Mouse (Mus musculus) intestine, postnatal 0 days (tissue): ENCODE measurements around the gene Uvrag. TPM values are rescaled to one million over a fixed set of nuclear protein-coding genes. Genes with fewer than 3 reads are reported as not detected.

Experiments
- ATAC-seq: fragments of 200-750 bp; cut with Nextera tagmentation; 2 replicates; pipeline ENCODE4 v1.8.0; 2017; ENCODE audit warnings: mild to moderate bottlenecking, moderate TSS enrichment, moderate library complexity
- H3K27ac ChIP-seq: fragments of 300-500 bp; sonication (generic); 2 replicates; pipeline ENCODE4 v1.5.1; 2014; ENCODE audit warnings: mild to moderate bottlenecking, low read depth, low read length, moderate library complexity
- H3K27me3 ChIP-seq: fragments of 300-500 bp; sonication (generic); replicated peaks from 2 replicates; pipeline ENCODE4 v1.6.1; 2014; ENCODE audit warnings: low read length, mixed read lengths; ENCODE audit not compliant: control insufficient read depth, insufficient read depth
- H3K36me3 ChIP-seq: fragments of 300-500 bp; sonication (generic); 2 replicates; pipeline ENCODE4 v1.6.1; 2014; ENCODE audit warnings: mild to moderate bottlenecking, moderate library complexity; ENCODE audit not compliant: control insufficient read depth, insufficient read depth
- H3K4me1 ChIP-seq: fragments of 300-500 bp; sonication (generic); replicated peaks from 2 replicates; pipeline ENCODE4 v1.6.1; 2014; ENCODE audit warnings: antibody characterized with exemption, low read length, mixed read lengths; ENCODE audit not compliant: control insufficient read depth, insufficient read depth
- H3K4me2 ChIP-seq: fragments of 300-500 bp; sonication (generic); replicated peaks from 2 replicates; pipeline ENCODE4 v1.6.1; 2014; ENCODE audit warnings: low read depth, mild to moderate bottlenecking, moderate library complexity
- H3K4me3 ChIP-seq: fragments of 300-500 bp; sonication (generic); 2 replicates; pipeline ENCODE4 v1.5.1; 2014; ENCODE audit warnings: low read depth, low read length
- H3K9ac ChIP-seq: fragments of 300-500 bp; sonication (generic); 2 replicates; pipeline ENCODE4 v1.6.1; 2014; ENCODE audit warnings: mild to moderate bottlenecking, low read depth, low read length
- H3K9me3 ChIP-seq: fragments of 300-500 bp; sonication (generic); 2 replicates; pipeline ENCODE4 v1.6.1; 2016; ENCODE audit warnings: mixed run types; ENCODE audit not compliant: control insufficient read depth
- CTCF ChIP-seq: sonication (generic); IDR thresholded peaks from 2 replicates; pipeline ENCODE4 v1.5.1; 2016; ENCODE audit warnings: low read depth, mild to moderate bottlenecking, control low read depth, antibody characterized with exemption, moderate library complexity
- WGBS: fragments of 180-500 bp; shearing (Covaris S2); extraction: QIAGEN DNeasy Blood & Tissue Kit; methylation state at CpG from one replicate; pipeline ENCODE4 v1.1.7; 2014; 5-methylcytosine and 5-hydroxymethylcytosine counted together
- polyA plus RNA-seq: library from polyadenylated mRNA; unstranded; fragments of >200 nt; fragmentation: Nextera tagmentation; extraction: Ambion mirVana; gene quantifications from 2 replicates; pipeline ENCODE4 v1.2.1, GENCODE M21; 2015

The Uvrag gene
- polyA plus RNA-seq, 1 experiment from 2014 or later, result 12.0 TPM

- Histone ChIP-seq H3K4me1 (peaks cover 4% of the 10 kb centered on the region; the same call in 1 of the 2 replicates), H3K4me2 (peak overlapping the region; percentile 79), H3K36me3 (no peaks in the 10 kb centered on the region), H3K9me3 (no peaks in the 10 kb centered on the region), H3K9ac (peak overlapping the region; percentile 96), H3K4me3 (peak overlapping the region; percentile 100), H3K27ac (peak overlapping the region; percentile 94), H3K27me3 (no peaks in the 10 kb centered on the region)
- no peak for TF ChIP-seq CTCF
- under 1% methylated on average over 31 of the region's 39 CpGs for WGBS
- peak; percentile 3; the same call in 1 of the 2 replicates for ATAC-seq
Measured at GRCm38 (mm10) chr7:99140511-99140910, 430 bp downstream of the Uvrag start.

DNA sequence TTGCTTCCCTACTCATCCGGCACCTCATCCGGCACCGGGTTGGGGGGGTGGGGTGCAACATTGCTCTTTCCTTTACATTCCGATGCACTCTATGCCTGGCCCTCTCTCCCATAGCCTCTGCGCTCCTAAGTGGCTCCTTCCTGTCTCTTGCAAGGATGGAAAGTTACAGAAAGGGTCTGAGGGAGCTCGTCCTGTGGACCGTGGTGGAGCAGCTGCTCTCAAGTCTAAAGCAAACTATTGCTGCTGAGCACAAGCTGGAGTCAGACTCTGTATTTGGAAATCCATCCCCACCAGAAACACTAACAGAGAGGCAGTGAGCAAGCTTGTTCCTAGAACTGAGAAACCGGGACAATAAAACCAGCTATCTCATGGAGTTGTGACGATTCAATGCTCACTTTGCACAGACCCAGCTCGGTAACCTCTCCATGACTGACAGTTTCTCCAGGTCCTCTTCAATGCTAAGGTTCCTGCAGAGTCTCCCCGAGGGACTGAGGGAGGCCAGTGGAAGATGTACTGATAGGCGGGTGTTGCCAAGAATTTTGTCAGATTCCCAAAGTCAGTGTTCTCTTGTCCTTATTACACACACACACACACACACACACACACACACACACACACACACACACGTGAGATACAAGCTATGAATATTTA lies 975 bp downstream of the Uvrag start:
- Histone ChIP-seq H3K4me2 (peak overlapping the region; percentile 79), H3K27me3 (no peaks in the 10 kb centered on the region), H3K9ac (peak overlapping the region; percentile 96), H3K9me3 (no peaks in the 10 kb centered on the region), H3K36me3 (no peaks in the 10 kb centered on the region), H3K4me1 (peaks cover 4% of the 10 kb centered on the region; the same call in 1 of the 2 replicates), H3K4me3 (peak overlapping the region; percentile 100), H3K27ac (peak overlapping the region; percentile 94)
- 1% methylated on average over 13 of the region's 13 CpGs for WGBS
- ATAC-seq, result no peak
- no peak for TF ChIP-seq CTCF

- Histone ChIP-seq H3K36me3 (no peaks in the 10 kb centered on the region), H3K9me3 (no peaks in the 10 kb centered on the region), H3K4me2 (no peak overlapping the region), H3K27me3 (no peaks in the 10 kb centered on the region), H3K4me3 (no peak overlapping the region), H3K27ac (no peak overlapping the region), H3K9ac (no peak overlapping the region), H3K4me1 (peaks cover 4% of the 10 kb centered on the region; the same call in 1 of the 2 replicates)
- TF ChIP-seq CTCF, result no peak
- 100% methylated on average over 4 of the region's 4 CpGs for whole genome bisulfite sequencing
- no peak for ATAC-seq
Measured at GRCm38 (mm10) chr7:99137541-99137940, 3.4 kb downstream of the Uvrag start.

DNA sequence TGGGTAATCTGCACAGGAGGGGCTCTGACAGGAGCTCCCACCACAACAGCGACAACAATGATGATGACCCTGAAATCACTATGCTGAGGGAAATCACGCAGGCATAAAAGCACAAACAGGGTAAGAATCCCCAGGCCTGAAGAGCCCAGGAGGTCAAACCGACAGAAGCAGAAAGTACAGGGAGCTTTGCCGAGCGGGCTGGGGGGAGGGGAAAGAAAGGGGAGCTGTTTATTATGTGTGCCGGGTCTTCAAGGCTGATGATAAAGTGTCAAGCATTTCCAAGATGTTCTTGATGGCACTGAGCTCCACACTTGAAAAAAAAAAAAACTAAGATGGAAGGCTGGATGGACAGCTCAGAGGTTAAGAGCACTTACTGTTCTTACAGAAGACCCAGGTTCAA lies 4.2 kb downstream of the Uvrag start:
- no peak for TF ChIP-seq CTCF
- no peak overlapping the region for H3K9ac ChIP-seq
- no peak overlapping the region for H3K27ac ChIP-seq
- WGBS, result 62% methylated on average over 6 of the region's 6 CpGs
- no peak overlapping the region for H3K4me3 ChIP-seq
- H3K9me3 ChIP-seq, result no peaks in the 10 kb centered on the region
- H3K27me3 ChIP-seq, result no peaks in the 10 kb centered on the region
- H3K36me3 ChIP-seq, result no peaks in the 10 kb centered on the region
- no peak for ATAC-seq
- no peak overlapping the region for H3K4me2 ChIP-seq
- peaks cover 4% of the 10 kb centered on the region; the same call in 1 of the 2 replicates for H3K4me1 ChIP-seq

DNA sequence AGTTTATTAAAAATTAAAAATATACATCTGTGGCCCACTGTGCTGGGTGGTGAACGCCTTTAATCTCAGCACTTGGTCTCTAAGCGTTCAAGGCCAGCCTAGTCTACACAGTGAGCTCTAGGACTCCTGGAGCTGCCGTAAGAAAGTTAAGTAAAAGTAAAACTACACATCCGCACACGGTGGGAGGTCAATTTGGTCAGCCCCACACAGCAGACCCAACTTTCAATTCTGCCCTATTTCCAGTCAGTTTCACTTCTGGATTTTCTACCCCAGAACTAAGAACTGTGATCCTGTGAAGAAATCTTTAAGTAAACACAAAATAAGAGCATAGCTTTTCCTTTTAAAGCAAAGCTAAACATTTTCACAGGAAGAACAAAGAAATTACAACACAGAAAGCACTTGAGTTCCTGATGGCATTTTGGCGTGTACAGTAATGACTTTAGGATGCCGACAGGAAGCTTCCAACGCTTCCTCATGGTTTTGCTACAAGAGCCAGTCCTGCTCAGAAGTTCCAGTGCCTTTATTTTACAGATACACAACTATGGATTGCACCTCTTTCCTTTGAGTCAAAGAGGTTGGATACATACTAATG lies 7.0 kb downstream of the Uvrag start:
- ATAC-seq, result no peak
- Histone ChIP-seq H3K36me3 (no peaks in the 10 kb centered on the region), H3K27ac (no peak overlapping the region), H3K9me3 (no peaks in the 10 kb centered on the region), H3K4me1 (no peaks in the 10 kb centered on the region; the same call in 1 of the 2 replicates), H3K4me2 (peak overlapping the region; percentile 27; the same call in 1 of the 2 replicates), H3K9ac (no peak overlapping the region), H3K27me3 (no peaks in the 10 kb centered on the region), H3K4me3 (no peak overlapping the region)
- WGBS, result 63% methylated on average over 8 of the region's 8 CpGs
- TF ChIP-seq CTCF, result no peak

- ATAC-seq, result no peak
- Histone ChIP-seq H3K4me3 (no peak overlapping the region), H3K9me3 (no peaks in the 10 kb centered on the region), H3K36me3 (no peaks in the 10 kb centered on the region), H3K4me1 (no peaks in the 10 kb centered on the region), H3K4me2 (0 out of 2 replicates have a peak overlapping the region, but pooled peaks have one; percentile 32), H3K27me3 (no peaks in the 10 kb centered on the region), H3K27ac (peak overlapping the region; percentile 30), H3K9ac (no peak overlapping the region)
- TF ChIP-seq CTCF, result no peak
- 63% methylated on average over 9 of the region's 9 CpGs for WGBS
Measured at GRCm38 (mm10) chr7:99132597-99132996, 8.3 kb downstream of the Uvrag start.
